Mouse (Mus musculus): ENCODE measurements around the gene Baiap2l2.

Gene Baiap2l2

DNA sequence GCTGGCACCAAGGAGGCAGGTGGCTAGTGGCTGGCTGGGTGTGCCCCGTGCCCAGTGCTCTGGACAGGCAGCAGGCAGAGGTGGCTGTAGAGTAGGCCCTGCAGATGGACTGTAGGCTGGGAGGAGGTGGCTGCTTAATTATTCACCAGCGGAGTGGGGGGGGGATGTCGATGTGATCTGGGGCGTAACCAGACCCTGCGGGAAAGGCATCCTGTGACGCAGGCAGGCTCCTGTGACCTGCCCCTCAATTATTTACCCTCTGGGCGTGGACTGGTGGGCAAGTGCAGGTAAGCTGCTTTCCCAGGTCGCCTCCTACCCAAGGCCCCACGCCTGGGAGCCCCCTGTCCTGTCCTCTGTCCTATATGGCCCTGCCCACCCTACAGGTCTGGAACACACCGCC, at the start of gene Baiap2l2:
Gene Baiap2l2 (minus strand): TSS at position 139 of the 400 bp plus-strand sequence.
- DNase-seq, result no peak

DNA sequence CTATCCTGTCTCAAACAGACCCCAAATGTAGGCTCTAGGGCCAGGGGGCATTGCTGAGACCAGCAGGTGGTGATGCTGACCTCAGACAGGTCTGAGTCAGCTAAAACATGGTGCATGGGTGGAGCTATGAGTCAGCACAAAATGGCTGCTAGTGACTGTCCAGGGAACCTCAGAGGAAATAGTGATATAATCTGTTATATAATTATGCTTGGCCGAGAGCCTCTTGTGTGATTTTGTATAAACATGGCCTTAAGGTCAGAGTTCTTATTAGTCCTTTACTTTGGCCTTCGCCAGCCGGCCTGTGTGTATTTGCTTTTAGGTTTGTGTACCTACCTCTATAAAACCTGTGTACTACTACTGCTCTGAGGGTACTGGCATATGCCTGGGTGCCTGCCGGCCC, 48.1 kb upstream of the Baiap2l2 start:
- no peak for DNase-seq

DNA sequence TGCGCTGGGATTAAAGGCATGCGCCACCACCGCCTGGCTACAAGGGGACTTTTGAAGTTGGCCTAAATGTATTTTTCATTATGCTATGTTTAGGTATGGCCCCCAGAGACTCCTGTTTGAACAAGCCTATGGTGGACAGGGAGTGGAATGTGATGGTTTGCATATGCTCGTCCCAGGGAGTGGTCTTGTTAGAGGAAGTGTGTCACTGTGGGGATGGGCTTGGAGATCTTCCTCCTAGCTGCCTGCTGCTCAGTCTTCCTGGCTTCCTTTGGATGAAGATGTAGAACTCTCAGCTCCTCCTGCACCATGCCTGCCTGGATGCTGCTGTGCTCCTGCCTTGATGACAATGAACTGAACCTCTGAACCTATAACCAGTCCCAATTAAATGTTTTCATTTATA, 45.2 kb upstream of the Baiap2l2 start:
- DNase-seq, result no peak

GRCm38 (mm10) chr15:79329979-79330363, 44.6 kb upstream of the Baiap2l2 start:
- DNase-seq, result no peak

- DNase-seq, result no peak
Measured at GRCm38 (mm10) chr15:79329346-79329978, 44.1 kb upstream of the Baiap2l2 start.

DNA sequence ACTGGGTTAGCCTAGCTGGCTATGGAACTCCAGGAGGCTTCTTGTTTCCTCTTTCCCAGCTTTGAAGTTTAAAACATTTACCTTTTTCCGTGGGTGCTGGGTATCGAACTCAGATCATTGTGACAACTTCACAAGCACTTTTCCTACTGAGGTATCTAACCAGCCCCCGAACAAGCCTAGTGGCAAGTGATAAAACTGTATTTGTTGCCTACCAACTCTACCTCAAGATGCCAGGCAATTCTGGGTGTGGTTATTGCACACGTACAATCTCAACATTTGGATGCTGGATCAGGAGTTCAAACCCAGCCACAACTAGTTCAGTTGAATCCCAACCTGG, 43.6 kb upstream of the Baiap2l2 start:
- no peak for DNase-seq

DNA sequence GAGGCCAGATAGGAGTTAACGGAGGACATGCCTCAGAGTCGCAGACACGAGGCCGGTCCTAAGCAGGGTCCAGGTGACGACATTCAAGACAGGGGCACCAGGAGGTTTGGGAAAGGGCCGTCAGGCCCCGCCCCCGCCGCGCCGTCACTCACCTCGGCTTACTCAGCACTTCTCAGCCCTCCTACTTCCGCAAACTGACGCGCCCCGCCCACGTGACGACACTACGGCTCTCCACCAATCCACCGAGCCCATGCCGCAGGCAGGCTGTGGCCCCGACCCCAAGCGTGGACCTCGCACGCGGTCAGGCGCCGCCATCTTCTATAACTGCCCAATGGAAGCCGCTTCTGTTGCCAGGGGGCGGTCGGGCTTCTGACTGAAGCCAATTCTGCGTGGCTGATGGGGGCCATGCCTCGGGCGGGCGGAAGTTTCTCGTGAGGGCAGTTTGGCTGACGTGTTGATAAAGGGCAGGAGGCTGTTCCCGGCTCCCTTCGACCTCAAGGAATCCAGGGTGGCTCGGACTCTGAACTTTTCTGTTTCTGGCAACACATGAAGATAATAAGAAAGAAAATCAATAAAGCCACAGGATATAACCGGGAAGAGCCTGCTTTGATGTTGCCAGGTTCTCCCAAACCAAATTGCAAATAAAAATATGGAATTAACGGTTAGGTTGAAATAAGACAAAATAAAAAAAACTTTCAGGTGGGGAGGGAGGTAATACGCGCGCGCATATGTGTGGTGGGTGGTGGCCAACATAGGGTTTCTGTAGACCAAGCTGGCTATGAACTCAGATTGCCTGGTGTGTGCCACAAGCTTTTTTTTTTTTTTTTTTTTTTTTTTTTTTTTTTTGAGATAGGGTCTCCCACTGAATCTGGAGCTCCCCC, 43.0 kb upstream of the Baiap2l2 start, which contains the start of gene Pla2g6:
Gene Pla2g6 (minus strand): TSS at position 333 of the 881 bp plus-strand sequence.
- DNase-seq, result peak; percentile 97 to 98

- no peak for DNase-seq
Measured at GRCm38 (mm10) chr15:79326971-79327961, 41.9 kb upstream of the Baiap2l2 start.

GRCm38 (mm10) chr15:79326264-79326663, 40.9 kb upstream of the Baiap2l2 start:
- no peak for DNase-seq

GRCm38 (mm10) chr15:79325742-79326141, 40.4 kb upstream of the Baiap2l2 start:
- no peak for DNase-seq

DNA sequence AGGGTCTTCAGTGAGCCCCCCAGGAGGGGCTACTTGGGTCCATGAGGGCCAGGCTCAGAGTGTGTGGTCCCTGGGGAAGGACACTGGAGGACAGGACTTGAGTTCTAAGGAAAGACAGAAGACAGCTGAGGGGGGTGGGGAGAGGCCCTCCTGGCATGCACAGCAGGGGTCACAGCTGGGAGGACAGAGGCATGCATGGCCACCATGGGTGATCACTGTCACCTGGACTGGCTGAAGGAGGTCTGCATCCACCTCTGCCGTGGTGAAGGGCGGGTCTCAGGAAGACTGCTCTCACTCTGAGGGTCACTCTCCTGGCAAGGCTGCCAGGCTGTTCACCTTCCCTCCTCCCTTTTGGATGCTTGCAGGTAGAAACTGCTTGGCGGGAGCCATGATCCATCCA, 39.0 kb upstream of the Baiap2l2 start:
- no peak for DNase-seq

DNA sequence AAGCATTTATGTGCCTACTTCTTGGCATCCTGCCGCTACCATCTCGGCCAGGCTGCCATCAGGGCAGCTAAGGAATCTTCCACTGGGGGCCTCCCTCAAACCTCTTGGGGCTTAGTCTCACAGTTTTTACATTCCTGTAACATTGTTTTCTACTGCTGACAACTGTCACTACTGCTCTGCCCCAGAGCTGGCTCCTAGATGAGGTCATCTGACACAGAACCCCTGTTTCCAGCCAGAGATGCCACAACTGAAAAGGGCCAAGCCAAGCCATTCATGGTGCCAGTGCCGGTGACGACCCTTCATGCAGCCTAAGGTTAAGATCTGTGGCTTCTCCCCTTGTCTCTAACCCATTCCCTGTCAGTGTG, 38.4 kb upstream of the Baiap2l2 start:
- DNase-seq, result no peak

- peak in 1 of 2 experiments; percentile 30 for DNase-seq
Measured at GRCm38 (mm10) chr15:79322991-79323790, 37.9 kb upstream of the Baiap2l2 start.

DNA sequence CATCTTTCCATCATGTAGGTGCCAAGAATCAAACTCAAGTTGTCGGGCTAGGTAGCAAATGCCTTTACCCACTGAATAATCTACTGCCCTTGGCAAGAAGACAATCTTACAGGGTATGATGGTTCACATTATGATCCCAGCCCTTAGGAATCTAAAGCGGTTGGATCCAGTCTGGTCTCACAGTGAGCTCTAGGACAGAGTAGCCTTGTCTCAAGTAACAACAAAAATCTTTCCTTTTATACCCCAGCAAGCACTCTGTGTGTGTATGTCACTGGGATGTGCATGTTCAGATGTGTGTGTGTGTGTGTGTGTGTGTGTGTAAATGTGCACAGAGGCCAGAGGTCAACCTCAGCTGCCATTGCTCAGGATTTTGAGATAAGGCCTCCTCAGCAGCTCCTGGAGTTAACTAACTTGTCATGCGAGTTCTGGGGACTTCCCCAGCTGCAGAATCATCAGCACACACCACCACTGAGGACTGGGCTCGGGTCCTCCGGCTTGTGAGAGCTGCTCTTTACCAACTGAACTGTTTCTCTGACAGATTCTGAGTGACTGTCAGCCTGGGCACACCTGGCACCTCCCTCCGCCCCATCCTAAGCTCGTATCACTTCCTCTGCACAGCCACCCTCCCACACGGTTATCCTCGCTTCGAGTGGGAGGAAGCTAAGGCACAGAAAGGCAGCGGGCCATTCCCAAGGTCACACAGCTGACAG, 37.1 kb upstream of the Baiap2l2 start:
- DNase-seq, result no peak

DNA sequence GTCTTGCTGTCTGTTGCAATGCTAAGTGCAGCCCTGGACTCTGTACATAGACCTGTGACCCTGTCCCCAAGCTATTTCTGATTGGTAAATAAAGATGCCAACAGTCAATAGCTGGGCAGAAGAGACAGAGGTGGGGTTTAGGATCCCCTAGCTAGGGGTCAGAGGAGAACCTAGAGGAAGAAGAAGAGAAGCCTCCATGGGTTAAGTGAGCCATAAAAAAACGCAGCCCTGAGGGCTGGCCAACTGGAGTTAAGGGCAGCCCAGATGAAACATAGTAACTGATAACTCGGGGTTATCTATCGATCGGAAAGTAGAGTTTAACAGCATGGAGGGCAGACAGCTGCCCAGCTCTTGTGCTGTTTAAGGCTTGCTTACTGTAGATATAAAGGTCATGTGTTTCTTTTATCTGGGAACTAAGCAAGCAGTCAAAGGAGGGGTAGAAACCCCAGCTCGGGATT, 36.4 kb upstream of the Baiap2l2 start:
- DNase-seq, result no peak

GRCm38 (mm10) chr15:79313848-79314369, 28.6 kb upstream of the Baiap2l2 start:
- DNase-seq, result no peak

DNA sequence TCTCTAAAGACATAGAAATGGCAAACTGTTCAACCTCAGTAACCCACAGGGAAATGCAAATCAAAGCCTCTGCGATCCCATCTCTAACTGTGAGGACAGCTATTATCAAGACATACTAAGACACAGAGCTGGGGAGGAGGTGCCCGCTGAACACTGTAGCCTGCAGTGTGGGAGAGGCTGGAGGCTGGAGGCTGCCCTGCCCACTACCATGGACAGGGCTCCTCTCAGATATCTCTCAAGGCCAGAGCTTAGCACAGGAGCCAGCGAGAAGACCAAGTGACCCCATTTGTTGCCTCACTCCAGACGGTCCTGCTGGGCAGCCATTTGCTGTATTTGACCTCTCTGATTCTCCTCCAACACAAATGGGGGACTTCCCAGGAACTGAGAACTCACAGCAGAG, 22.5 kb upstream of the Baiap2l2 start:
- no peak for DNase-seq

DNA sequence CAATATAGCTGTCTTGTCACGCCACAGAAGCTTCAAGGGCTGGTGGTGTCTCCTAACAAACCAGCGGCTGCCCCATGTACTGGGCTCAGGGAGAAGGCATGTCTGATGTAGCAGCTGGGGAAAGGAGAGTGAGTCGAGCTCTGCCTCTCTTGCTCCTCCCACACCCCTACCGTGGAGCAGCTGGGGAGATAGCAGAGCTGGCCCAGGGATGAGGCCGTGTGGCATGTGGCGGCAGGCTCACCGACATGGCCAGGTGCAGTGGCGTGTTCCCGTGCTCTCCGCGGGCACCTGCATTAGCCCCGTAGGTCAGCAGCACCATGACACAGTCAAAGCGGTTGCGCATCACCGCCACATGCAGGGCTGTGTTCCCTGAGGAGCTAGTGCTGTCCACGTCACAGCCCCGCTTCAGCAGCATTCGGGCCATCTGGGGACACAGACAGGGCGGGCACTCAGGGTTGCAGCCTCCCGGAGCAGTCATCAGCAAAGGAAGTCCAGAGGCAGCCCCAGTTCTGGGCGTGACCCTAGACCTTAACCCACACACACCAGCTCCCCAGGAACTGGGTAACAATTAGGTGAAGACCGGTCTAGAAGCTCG, 20.8 kb upstream of the Baiap2l2 start:
- DNase-seq, result no peak

- DNase-seq, result no peak
Measured at GRCm38 (mm10) chr15:79304832-79305231, 19.5 kb upstream of the Baiap2l2 start.

GRCm38 (mm10) chr15:79303725-79304124, 18.4 kb upstream of the Baiap2l2 start:
- DNase-seq, result no peak

All from spleen, adult 18-20 months (tissue).